Mouse (Mus musculus): ENCODE data around the gene Setd1a.
"Not testable (repeated sequence)": the region's sequence is repeated elsewhere in the genome, so short reads cannot be mapped to it uniquely, and the experiment has no call there.

The Setd1a gene

DNA sequence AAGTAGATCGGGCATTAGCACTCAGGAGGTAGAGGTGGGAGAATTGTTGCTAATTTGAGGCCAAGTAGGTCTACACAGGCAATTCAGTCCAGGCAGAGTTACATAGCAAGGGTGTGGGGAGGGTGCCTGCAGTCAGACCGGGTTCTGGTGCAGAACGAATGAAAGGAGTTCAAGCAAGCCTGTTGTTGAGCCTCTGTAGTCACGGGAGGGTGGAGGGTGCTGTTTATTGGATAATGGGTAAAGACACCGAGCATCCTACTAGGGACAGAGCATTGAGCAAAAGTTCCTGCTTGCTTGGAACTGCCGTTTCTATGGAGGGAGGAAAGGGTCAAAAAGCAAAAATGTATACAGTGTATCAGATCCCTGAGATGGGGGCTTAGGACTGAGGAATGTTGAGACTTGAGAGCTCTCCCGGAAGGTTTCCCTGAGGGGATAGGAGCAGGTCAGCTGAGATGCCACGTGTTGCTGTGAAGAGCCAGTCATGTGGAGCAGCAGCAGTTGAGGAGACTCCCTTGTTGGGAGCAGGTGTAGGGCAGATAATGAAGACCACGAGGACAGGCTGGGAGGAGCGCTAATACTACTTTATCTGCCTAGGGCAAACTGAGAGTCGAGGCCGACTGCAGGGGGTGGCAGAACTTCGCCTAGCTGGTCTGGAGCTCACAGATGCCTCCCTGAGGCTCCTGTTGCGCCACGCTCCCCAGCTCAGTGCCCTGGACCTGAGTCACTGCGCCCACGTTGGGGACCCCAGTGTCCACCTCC lies 9.4 kb upstream of the Setd1a start:
- peak; percentile 94 for DNase-seq (ENCODE audit: extremely low read depth, low read depth)

DNA sequence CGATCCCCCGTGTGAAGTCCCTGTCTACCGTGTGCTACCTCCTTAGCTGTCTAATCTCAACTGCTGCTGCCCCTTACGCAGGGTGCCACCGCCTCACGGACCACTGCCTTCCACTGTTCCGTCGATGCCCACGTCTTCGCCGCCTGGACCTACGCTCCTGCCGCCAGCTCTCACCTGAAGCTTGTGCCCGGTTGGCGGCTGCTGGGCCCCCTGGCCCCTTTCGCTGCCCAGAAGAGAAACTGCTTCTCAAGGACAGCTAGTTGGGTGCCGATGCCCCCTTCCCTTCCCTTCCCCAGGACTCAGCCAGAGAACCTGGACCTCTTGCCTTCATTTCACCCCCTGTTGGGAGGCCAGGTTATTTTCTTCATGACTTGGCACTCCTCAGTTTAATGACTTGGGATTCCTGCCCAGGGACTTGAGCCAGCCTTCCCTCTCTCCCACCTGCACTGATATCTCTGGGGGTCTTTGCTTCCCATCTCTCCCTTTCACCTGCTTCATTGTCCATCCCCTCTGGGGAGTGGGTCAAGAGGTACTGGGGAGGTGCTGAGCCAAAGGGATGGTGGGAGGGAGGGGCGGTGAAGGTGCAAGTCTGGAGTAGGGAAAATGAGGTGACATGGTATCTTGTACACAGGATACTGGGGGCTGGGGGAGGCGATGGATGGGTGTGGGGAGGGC lies 8.7 kb upstream of the Setd1a start:
- DNase-seq (ENCODE audit: extremely low read depth, low read depth) = no peak

DNA sequence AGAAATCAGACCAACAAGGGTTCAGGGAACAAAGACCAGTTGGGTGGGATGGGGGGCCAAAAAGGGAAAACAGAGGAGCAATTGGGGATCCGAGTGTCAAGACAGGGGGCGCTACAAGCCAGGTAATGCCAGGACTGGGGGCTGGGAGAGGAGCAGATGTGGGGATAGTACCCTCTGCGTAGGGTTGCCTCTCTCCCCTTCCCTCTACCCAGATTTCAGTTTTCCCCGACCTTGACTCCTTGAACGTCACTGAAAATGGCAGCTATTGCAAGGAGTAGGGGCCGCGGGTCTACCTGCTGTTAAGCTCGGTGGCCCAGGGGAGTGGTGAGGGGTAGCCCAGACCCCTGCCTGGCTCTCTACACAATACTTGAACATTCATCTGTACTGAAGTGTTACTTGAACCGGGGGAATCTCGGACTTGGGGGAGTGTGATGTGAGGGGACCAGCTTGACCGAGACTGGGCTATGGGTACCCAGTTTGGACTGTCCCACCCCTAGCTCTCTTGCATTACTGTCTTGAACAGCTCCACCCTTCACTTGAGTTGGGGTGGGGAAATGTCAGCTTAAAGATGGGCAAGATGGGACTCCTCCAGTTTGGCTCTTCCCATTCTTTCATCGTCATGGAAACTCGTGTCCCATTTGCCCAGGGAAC lies 8.0 kb upstream of the Setd1a start:
- DNase-seq (ENCODE audit: extremely low read depth, low read depth) = no peak

DNA sequence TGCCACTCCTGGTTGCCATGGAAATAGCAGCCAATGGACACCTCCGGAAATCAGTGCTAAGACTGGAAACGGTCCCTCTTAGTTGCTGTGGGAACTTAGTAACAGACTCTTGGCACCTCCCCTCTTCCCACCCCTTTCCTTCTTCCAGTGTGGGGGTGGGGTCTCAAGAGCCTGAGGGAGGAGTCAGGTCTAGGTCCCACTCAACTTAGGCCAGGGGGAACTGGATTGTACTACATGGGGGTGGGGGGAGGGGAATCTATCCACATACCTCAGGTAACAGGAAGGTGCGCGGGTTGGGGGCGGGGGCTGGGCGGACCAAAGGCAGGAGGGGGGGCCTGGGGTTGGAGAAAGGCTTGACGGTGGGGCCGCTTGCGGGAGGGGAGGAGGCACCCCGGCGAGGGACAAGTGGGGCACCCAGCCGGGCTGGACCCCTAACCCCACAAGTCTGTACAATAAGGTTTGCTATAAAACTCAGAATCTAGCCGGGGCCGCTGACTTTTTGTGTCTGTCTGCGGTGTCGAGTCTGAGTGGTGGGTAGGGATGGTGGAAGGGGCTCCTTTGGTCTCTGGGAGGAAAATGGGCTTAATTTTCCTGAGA lies 7.4 kb upstream of the Setd1a start:
- DNase-seq (ENCODE audit: extremely low read depth, low read depth) = peak; percentile 94

DNA sequence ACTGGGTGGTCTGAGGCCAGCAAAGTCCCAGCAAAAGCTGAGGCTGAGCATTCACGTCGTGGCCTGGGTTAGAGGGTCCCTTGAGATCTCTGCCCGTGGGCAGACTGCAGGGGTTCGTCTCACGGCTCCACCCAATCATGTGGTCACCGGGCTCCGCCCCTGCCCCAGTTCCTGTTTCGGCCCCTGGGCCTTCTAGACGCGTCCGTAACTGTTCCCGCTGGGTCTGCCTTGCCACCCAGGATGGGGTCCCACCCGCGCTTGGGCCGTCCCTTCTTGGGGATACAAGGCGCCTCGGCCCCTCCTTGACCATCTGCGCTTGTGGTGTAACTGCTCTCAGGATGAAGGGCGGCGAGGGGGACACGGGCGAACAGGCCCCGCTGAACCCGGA lies 6.8 kb upstream of the Setd1a start, which contains the start of gene Orai3:
TSS of gene Orai3 (plus strand) at position 165 of the 388 bp plus-strand sequence.
- peak; percentile 74 for DNase-seq (ENCODE audit: extremely low read depth, low read depth)

DNA sequence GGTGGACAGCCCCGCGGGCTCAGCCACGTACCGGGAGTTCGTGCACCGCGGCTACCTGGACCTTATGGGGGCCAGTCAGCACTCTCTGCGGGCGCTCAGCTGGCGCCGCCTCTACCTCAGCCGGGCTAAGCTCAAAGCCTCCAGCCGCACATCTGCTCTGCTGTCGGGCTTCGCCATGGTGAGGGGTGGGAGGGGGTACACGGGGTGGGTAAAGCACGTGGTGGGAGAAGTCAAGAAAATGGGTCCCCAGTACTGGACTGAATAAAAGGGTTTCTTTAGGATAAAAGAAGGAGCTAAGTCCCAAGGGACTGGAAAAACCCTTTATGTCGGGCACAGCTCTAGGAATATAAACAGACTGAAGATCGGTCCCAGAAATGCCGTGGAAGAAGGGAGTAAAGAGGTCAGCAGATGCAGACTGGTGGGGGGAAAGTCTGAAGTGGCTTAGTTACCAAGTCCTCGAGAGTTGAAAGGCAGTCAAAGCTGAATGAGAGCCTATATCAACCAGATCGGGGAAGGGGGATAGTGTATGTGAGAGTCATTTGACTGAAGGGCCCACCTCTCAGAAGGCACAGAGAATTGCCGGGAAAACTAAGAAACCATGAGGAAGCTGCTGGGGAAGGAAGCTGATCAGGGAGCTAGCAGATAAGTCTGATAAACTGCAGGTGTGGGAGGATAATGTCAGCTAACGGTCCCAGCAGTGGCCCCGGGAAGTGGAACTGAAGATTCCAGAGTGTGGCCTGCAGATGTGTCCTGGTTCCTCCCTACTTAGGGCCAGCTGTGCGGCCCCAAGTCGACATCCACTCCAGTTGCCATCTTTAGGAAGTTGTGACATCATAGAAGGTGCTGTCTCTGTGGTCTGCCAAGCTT lies 6.2 kb upstream of the Setd1a start:
- DNase-seq (ENCODE audit: extremely low read depth, low read depth) = peak; percentile 62

DNA sequence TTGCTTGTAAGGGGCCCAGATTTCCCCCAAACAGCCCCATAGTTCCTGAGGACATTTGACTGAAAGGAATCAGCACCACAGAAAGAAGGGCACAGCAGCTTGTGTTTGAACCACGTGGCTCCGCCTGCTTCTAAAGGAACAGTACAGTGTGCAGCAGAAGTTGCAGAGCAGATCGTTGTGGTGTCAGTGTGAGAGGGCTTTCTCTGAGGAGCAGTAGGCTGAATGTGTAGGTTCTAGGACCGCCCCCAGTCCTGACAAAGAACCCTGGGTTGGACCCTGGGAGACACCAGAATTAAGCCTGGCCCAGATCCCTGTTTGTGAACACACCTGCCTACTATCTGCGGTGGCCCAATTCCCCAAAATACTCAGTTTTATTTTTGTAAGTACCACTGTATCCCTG lies 5.2 kb upstream of the Setd1a start:
- DNase-seq (ENCODE audit: extremely low read depth, low read depth) = no peak

DNA sequence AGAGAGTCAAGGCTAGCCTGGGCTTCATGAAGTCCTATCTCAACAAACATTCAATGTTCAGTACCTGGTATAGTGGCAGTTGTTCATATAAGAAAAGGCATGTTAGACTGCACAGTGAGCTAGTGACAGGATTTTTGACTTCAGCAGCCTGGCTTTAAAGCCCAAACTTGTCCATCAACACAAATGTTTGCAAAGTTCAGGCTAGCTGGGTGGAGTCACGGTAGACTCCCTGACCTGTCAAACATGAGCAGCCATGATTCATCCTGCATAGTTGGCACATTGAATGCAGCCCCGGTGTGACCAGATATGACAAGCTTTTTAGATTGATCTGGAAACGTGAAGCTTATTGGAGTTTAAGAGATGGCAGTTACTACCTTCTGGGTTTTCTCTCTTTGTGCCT lies 4.4 kb upstream of the Setd1a start:
- DNase-seq (ENCODE audit: extremely low read depth, low read depth) = no peak

DNA sequence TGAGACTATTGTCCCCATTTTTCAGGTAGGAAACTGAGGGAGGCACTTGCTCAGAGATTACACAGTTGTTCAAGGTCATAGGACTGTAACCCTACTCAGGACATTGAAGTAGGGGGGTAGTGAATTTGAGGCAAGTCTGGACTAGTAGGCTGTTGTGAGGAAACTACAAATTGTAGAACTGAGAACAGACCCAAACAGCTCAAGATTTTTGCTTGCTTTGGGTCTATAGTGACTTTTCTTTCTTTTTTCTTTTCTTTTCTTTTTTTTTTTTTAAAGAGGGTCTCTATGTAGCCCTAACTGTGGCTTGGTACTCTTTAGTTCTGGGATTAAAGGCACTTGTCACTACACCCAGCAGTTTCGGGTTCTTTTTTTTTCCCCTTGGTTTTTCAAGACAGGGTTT lies 3.9 kb upstream of the Setd1a start:
- no peak for DNase-seq (ENCODE audit: extremely low read depth, low read depth)

DNA sequence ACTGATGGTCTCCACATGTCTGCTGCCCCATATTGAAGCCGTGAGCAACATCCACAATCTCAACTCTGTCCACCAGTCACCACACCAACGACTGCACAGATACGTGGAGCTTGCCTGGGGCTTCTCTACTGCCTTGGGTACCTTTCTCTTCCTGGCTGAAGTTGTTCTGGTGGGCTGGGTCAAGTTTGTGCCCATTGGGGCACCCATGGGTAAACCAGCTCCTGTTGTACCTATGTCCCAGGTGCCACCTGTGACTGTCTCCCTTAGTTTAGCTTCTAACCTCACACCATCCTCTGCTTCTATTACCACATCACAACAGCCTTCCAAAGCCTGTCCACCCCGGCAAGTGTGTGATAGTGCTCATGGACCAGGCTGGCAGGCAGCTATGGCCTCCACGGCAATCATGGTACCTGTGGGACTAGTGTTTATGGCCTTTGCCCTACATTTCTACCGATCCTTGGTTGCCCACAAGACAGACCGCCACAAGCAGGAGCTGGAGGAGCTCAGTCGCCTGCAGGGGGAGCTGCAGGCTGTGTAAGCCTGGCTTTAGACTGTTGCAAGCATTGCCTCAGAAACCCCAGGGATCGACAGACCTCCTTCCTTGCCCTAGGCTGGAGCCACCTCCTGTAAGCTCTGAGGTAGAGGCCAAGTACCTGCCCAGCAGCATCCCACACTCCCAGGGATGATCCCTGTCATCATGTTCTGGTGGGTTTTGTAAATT lies 2.6 kb upstream of the Setd1a start:
- DNase-seq (ENCODE audit: extremely low read depth, low read depth) = peak; percentile 79

DNA sequence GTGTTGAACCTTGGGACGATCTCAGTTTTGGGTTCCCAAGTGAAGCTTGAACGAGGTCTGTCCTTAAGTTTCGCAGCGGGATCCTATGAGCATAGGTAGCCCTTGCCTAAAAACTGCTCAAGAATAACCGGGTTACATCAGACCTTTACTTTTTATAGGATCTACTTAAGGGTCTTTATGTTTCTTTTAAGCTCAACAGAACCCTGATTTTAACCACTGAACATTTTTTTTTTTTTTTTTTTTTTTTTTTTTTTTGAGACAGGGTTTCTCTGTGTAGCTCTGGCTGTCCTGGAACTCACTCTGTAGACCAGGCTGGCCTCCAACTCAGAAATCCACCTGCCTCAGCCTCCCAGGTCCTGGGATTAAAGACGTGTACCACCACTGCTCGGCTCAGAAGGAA lies 633 bp upstream of the Setd1a start:
- DNase-seq (ENCODE audit: extremely low read depth, low read depth) = not testable (repeated sequence)

DNA sequence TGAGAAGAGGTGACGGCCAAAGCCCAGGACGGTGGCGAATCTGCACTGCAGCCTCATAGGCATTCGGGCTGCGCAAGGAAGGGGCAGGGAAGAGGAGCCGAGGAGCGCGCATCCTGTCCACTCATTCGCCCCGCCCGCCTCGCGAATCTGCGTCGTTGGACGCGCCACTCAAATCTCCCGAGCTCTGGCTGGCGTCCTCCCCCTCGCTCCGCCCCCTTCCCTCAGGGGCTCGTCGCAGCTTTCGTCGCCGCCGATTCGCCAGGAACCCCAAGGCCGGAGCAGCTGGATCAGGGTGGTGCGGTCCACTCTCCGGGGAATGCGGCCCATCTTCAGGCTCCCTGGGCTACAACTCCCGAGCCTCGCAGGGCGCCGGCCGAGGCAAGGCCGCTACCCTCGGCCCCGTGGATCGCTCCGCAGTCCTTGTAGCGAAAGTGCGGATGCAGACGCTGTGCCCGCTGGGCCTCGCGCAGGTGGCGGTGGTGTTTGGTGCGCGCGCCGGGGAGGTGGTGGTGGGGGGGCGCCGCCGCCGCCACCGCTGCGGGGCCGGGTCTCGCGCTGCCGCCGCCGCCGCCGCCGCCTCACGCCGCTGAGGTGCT lies 506 bp downstream of the Setd1a start:
- peak; percentile 90 for DNase-seq (ENCODE audit: extremely low read depth, low read depth)

DNA sequence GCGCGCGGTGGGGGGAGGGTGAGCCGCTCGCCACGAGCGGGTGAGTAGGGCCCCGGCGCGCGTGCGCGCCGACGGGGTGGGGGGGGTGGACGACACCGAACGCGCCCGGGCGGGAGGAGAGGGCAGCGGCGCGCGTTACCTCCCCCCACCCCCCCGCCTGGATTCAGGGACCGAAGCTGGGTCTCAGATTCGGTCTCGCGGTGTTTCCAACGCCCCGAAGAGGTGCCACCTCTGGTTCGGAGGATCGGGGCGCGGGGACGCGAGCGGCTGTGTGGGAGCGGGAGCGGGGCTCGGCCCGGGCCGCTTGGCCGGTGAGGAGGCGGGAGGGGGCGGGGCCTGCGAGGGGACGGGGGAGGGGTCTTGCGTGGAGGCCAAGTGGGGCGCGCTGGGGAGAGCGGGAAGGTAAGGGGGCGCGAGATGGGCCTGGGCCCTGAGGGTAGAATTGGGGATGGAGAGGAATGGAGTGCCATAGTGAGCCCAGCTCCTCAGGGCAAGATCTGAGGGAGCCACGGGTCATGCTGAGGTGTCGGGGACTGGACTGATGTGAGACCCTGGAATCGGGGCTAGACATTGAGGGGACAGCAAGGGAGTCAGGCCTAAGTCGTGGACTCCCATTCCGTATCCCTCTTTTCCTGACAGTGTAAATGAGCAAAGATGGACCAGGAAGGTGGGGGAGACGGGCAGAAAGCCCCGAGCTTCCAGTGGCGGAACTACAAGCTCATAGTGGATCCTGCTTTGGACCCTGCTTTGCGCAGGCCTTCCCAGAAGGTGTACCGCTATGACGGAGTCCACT lies 1.2 kb downstream of the Setd1a start:
- no peak for DNase-seq (ENCODE audit: extremely low read depth, low read depth)

DNA sequence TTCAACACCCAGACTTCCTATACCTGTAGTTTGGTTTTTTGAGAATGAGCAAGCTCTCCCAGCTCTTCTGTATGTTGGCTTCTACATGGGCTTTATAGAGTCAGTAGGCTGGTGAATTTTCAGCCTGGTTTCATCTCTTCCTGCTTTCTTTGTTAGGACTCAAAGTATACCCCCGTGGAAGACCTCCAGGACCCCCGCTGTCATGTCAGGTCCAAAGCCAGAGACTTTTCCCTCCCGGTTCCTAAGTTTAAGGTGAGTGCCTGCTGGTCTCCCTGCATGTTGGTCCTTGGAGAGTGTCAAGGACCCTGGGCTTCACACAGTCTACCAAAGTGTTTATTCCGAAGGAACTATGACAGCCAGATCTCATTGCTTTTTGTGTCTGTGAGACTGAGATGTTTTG lies 1.9 kb downstream of the Setd1a start:
- no peak for DNase-seq (ENCODE audit: extremely low read depth, low read depth)

DNA sequence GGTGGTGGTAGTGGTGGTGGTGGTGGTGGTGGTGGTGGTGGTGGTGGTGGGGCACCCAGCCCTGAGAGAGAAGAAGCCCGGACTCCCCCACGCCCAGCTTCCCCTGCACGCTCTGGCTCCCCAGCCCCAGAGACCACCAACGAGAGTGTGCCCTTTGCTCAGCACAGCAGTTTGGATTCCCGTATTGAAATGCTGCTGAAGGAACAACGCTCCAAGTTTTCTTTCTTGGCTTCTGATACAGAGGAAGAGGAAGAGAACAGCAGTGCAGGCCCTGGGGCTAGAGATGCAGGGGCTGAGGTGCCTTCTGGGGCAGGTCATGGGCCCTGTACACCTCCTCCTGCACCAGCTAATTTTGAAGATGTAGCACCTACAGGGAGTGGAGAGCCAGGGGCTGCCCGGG lies 8.8 kb downstream of the Setd1a start, which contains the start of gene Gm49388:
TSS of gene Gm49388 (plus strand) at position 301 of the 400 bp plus-strand sequence.
- DNase-seq (ENCODE audit: extremely low read depth, low read depth) = no peak

DNA sequence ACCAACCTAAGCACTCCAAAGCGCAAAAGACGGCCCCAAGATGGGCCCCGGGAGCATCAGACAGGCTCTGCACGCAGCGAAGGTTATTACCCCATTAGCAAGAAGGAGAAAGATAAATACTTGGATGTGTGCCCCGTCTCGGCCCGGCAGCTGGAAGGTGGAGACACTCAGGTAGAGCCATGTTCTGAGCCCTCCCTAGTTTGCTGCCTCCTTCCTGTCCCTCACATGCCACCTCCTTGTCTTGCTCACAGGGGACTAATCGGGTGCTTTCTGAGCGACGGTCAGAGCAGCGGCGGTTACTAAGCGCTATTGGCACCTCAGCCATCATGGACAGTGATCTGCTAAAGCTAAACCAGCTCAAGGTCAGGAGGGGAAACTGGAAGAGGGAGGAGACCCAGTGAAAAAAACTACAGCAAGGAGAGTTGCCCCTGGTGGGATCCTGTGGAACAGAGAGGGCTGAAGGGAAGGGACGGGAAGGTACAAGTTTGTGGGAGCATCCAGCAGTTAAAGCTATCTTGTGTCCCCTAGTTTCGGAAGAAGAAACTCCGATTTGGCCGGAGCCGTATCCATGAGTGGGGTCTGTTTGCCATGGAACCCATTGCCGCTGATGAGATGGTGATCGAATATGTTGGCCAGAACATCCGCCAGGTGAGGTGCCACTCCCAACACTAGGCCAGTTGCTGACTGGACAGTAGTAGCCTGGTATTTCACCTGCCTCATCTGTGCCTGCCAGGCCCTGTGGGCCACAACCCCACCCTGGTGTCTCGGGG lies 20.8 kb downstream of the Setd1a start:
- DNase-seq (ENCODE audit: extremely low read depth, low read depth) = no peak

DNA sequence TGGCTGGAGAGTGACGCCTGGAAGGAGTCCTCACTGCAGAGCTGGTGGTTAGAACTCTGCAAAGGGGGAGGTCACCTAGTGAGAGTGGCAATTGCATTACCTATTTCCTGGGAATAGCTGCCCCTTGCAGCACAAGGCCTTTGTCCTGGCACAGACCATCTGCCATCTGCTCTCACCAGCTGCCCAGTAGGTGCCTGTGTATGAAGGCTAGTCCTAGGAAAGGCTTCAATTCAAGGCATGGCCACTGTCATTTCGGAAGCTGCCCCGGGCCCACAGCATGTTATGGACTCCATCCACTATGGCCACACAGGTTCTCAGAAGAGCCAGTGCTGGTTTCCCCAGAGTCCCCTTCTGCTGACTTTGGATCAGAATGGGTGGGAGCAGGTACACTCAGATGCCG lies 22.1 kb downstream of the Setd1a start:
- no peak for DNase-seq (ENCODE audit: extremely low read depth, low read depth)

DNA sequence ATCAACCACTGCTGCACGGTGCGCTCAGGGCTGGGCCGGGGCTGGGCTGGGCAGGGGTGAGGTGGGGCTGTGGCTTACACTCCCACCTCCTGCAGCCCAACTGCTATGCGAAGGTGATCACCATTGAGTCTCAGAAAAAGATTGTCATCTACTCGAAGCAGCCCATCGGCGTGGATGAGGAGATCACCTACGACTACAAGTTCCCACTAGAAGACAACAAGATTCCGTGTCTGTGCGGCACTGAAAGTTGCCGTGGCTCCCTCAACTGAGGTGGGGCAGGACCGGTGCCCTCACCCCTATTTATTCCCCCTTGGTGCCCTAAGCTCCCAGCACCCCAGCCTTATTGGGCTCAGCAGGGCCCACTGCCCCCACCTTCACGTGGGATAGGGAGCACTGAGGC lies 22.7 kb downstream of the Setd1a start:
- no peak for DNase-seq (ENCODE audit: extremely low read depth, low read depth)
